Mouse (Mus musculus) gastrocnemius, adult 8-10 months (tissue): ENCODE measurements around the gene Kmt5b. TPM values are rescaled to one million over a fixed set of nuclear protein-coding genes. Genes with fewer than 3 reads are reported as not detected.

ENCODE experiments used
- DNase-seq, 2 experiments: peaks; one replicate each; pipeline ENCODE4 v3.0.0; 2022; ENCODE audit warnings: low spot score in 2 of 2
- total RNA-seq, 4 experiments: library from RNA; stranded (reverse); gene quantifications; 2 replicates each; pipeline ENCODE4 v1.2.4; 2022

The Kmt5b gene
- total RNA-seq: 10 to 100 TPM; 15.5 to 21.3 (median 18.6) TPM

GRCm38 (mm10) chr19:3767276-3767780 is at the start of gene Kmt5b:
TSS of gene Kmt5b (plus strand) at chr19:3767421.
- peak; percentile 34 to 45 for DNase-seq

- DNase-seq: peak; percentile 38 to 45
These were observed 48.5 kb upstream of the Kmt5b start for GRCm38 (mm10) chr19:3718481-3719361.

GRCm38 (mm10) chr19:3719362-3719891 is 47.8 kb upstream of the Kmt5b start:
- peak; percentile 39 to 66 for DNase-seq

GRCm38 (mm10) chr19:3723170-3723569 is 44.1 kb upstream of the Kmt5b start:
- DNase-seq: no peak

GRCm38 (mm10) chr19:3723904-3724303 is 43.3 kb upstream of the Kmt5b start:
- no peak for DNase-seq

- DNase-seq: peak; percentile 61 to 62
These were observed 42.4 kb upstream of the Kmt5b start for GRCm38 (mm10) chr19:3724779-3725178.

- DNase-seq: no peak
These were observed 38.3 kb upstream of the Kmt5b start for GRCm38 (mm10) chr19:3728901-3729300.

- DNase-seq: no peak
These were observed 36.2 kb upstream of the Kmt5b start for GRCm38 (mm10) chr19:3730781-3731646.

- DNase-seq: no peak
These were observed 31.2 kb upstream of the Kmt5b start for GRCm38 (mm10) chr19:3736001-3736400.

- DNase-seq: no peak
These were observed 27.6 kb upstream of the Kmt5b start for GRCm38 (mm10) chr19:3739650-3740049.

- DNase-seq: no peak
These were observed 24.5 kb upstream of the Kmt5b start for GRCm38 (mm10) chr19:3742716-3743115.

GRCm38 (mm10) chr19:3743362-3743761 is 23.9 kb upstream of the Kmt5b start:
- no peak for DNase-seq

GRCm38 (mm10) chr19:3743851-3744512 is 23.2 kb upstream of the Kmt5b start:
- no peak for DNase-seq

- DNase-seq: no peak
These were observed 14.5 kb upstream of the Kmt5b start for GRCm38 (mm10) chr19:3752621-3753239.

- DNase-seq: no peak
These were observed 14.0 kb upstream of the Kmt5b start for GRCm38 (mm10) chr19:3753240-3753633.

GRCm38 (mm10) chr19:3753738-3754137 is 13.5 kb upstream of the Kmt5b start:
- no peak for DNase-seq

GRCm38 (mm10) chr19:3757861-3758260 is 9.4 kb upstream of the Kmt5b start:
- DNase-seq: no peak

- DNase-seq: no peak
These were observed 1.9 kb upstream of the Kmt5b start for GRCm38 (mm10) chr19:3765221-3765820.

- no peak for DNase-seq
These were observed 843 bp upstream of the Kmt5b start for GRCm38 (mm10) chr19:3766378-3766777.
